Mouse (Mus musculus): Measurements from ENCODE around the gene Armc9.

Armc9 gene

DNA sequence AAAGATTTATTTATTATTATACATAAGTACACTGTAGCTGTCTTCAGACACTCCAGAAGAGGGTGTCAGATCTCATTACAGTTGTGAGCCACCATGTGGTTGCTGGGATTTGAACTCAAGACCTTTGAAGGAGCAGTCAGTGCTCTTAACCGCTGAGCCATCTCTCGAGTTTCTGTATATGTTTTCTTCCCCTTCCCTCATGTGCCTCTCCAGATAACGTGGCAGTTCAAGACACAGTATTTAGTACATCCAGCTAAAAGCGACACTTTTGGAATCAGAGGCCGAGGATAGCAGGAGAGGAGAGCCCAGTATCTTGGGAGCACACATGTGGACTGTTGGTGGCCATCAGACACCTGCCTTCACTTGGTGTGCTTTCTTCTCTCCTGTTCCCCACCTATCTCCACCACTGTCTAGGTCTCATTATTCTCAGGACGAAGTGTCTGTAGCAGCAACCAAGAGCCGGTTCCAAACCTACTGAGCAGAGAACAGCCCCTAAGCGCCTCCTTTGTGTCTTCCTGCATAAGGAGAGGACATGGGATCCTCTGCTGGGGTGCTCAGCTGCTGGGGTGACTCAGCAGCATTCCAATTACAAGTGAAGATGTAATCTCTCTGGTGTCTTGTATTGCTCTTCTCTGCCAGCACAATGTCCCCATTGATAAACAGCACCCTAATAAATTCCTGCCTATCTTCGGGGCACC is 114.1 kb downstream of the Armc9 start:
- DNase-seq (ENCODE audit: extremely low read depth, insufficient read length, low spot score), result no peak

DNA sequence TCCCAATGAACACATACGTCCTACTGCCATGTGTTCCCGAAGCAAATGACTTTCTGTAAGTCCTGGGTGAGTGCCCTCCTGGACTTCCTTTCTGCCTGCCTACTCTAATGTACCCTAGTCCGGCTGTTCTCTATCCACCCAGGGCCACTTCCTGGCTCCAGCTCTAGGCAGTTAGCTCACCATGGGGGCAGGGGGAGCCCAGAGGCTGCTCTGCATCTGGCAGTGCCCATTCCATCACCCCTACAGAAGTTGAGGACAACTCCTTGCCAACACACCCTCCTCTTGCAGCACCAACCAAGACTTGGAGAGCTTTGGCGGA is 114.6 kb downstream of the Armc9 start:
- no peak for DNase-seq (ENCODE audit: extremely low read depth, insufficient read length, low spot score)

- no peak for DNase-seq (ENCODE audit: extremely low read depth, insufficient read length, low spot score)
These were observed 117.1 kb downstream of the Armc9 start for GRCm38 (mm10) chr1:86271707-86272106.

GRCm38 (mm10) chr1:86277055-86277454 is 122.5 kb downstream of the Armc9 start:
- no peak for DNase-seq (ENCODE audit: extremely low read depth, insufficient read length, low spot score)

DNA sequence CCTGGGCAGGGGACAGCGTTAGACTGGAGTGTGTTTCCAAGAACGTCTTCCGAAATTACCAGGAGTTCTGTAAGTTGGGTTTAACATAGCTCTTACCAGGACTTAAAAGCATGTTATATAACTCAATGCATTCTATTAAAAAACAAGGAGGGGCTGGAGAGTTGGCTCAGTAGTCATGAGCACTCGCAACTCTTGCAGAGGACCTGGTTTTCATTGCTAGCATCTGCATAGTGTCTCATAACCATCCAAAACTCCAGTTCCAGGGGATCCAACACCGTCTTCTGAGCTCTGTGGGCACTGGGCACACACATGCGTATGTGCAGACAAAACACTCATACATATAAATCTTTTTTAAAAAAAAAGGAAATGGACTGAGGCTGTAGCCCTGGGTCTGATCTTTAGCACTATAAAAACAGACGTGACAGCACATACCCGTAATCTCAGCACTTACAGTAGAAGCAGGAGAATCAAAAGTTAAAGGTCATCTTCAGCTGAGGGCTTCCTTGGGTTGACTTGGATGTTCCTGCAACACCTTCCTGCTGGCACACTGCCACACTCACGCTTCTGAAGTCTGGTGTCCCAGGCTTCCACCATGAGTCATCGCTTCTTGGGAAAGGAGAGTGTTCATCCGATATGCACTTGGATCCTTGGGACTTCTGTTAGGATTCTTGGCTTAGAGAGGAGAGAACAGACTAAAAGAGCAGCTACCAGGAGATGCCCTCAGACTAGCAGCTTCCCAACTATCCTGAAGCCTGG is 127.4 kb downstream of the Armc9 start:
- no peak for DNase-seq (ENCODE audit: extremely low read depth, insufficient read length, low spot score)

DNA sequence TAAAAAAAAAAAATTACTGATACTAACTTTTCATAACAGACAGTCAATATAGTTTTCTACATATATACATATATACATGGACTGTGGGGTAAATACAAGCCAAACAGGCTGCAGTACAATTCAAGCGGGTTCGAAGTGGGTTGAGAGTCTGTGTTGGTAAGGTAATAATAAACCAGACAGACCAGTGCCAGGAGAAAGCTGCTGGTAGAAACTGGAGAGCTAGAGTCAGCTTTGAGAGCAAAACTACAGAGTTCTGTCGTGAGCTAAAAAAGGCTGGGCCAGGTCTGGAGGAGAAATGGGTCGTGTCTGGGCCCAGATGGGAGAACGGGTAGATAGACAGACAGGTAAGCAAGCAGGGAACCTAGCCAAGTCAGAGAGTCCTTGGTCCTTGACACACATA is 129.5 kb downstream of the Armc9 start:
- no peak for DNase-seq (ENCODE audit: extremely low read depth, insufficient read length, low spot score)

- no peak for DNase-seq (ENCODE audit: extremely low read depth, insufficient read length, low spot score)
These were observed 130.7 kb downstream of the Armc9 start for GRCm38 (mm10) chr1:86285295-86285694.

DNA sequence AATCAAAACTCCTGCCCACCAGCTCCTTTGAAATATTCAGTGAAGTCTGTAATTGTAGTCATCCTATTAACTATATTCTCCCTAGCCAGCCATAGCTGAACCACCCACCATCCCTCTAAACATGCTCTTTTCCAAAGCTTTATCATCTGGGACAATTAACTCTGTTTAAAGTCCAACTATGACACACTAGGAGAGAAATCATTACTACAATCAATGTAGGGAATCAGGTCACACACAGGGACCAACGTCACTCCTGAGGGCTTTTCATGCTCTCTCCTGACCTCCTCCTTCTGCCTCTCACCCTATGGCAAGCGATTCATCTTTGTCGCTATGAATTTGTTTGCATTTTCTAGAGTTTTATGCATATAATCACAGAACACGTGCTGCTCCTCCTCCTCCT is 132.9 kb downstream of the Armc9 start:
- no peak for DNase-seq (ENCODE audit: extremely low read depth, insufficient read length, low spot score)

GRCm38 (mm10) chr1:86290452-86290851 is 135.9 kb downstream of the Armc9 start:
- DNase-seq (ENCODE audit: extremely low read depth, insufficient read length, low spot score), result no peak

DNA sequence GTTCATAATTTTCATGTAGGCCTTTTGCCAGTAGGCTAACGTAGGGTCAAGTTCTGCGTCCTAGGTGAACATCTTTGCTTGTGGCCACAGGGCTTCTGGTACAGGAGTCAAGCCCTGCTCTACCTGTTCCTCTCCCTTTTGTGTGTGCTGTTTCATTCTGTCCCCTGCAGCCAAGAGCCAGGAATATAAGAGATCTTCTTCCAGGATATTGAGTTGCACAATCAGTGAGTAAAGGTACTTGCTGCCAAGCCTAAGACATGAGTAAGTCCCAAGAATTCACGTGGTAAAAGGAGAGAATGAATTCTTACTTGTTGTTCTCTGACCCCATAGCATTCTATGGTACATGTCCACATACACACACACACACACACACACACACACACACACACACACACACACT is 138.5 kb downstream of the Armc9 start:
- DNase-seq (ENCODE audit: extremely low read depth, insufficient read length, low spot score), result peak; percentile 67

- DNase-seq (ENCODE audit: extremely low read depth, insufficient read length, low spot score), result no peak
These were observed 139.3 kb downstream of the Armc9 start for GRCm38 (mm10) chr1:86293868-86294267.

GRCm38 (mm10) chr1:86294472-86294871 is 139.9 kb downstream of the Armc9 start:
- DNase-seq (ENCODE audit: extremely low read depth, insufficient read length, low spot score), result peak; percentile 59

DNA sequence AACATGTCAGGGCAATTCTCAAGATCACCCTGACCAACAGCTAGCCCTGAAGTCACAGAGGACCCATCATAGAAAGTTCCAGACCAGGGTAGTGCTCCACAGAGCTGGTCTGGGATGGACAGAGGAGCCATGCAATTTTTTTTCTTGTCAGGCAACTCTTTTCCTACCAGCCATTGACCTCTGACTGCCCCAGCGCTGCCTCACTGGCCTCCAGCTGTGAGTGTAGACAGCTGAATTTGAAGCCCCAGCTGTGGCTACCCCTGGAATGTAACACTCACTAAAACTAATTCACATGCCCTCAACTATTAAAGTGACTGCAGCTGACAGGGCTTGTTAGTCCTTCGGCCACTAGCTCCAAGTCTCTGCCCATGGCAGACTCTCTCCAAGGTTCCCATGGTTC is 145.5 kb downstream of the Armc9 start:
- DNase-seq (ENCODE audit: extremely low read depth, insufficient read length, low spot score), result no peak

- no peak for DNase-seq (ENCODE audit: extremely low read depth, insufficient read length, low spot score)
These were observed 146.2 kb downstream of the Armc9 start for GRCm38 (mm10) chr1:86300731-86301130.

- peak; percentile 42 for DNase-seq (ENCODE audit: extremely low read depth, insufficient read length, low spot score)
These were observed 146.9 kb downstream of the Armc9 start for GRCm38 (mm10) chr1:86301221-86302091.

GRCm38 (mm10) chr1:86302532-86302931 is 148.0 kb downstream of the Armc9 start, which contains the start of gene B3gnt7:
TSS of gene B3gnt7 (plus strand) at chr1:86302832.
- DNase-seq (ENCODE audit: extremely low read depth, insufficient read length, low spot score), result no peak

DNA sequence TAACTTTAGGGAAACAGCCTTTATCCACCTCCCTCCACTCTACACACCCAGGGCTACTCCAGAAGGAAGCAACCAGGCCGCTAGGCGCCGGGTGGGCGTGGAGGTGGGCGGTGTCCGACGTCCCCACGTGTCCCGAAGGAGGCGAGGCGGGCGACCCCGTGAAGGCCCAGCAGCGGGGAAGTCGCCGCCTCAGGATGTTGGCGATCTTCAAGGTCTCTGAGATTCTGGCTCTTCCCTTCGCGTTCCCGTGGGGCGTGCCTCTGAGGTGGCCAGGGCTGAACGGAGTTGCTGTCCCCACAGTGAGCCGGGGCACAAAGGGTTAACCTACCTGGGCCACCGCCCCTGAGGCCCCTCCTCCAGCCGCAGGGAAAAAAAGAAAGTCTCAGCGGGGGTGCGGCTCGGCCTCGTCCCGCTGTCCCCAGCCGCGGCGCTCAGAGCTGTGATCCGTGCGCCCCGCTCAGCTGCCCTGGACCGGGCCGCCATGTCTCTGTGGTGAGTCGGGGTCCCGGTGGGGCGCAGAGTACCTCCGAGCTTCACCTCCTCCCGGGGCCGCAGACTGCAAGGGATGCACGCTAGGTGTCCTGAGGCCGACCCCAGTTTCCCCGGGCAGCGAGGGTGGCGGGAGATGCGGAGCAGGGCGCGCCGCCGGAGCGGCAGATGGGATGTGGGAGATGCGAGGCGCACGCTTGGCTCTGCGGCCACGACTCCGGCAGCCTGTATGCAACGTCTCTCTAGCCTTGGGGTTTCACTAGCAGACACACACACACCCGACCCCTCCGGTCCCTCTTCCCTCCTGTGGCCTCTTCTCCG is 148.7 kb downstream of the Armc9 start:
- DNase-seq (ENCODE audit: extremely low read depth, insufficient read length, low spot score), result no peak

- no peak for DNase-seq (ENCODE audit: extremely low read depth, insufficient read length, low spot score)
These were observed 149.3 kb downstream of the Armc9 start for GRCm38 (mm10) chr1:86303873-86304250.

DNA sequence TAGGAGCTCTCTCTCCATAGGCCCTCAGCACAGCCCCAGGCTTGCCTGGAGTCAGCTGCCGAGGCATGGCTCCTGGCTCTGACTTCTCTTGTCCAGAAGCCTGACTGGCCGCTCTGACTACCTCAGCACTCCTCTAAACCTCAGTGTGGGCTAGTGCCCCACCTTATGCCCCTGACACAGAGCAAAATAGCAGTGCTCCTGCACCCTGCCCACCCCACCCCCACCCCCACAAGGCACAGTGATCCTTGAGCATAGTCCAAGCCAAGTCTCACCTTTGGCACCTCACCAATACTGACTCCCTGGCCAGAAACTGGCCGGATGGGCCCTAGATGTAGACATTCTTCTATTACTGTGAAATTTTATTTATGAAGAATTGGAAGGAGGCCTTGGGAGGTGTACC is 152.1 kb downstream of the Armc9 start:
- DNase-seq (ENCODE audit: extremely low read depth, insufficient read length, low spot score), result no peak

- no peak for DNase-seq (ENCODE audit: extremely low read depth, insufficient read length, low spot score)
These were observed 152.7 kb downstream of the Armc9 start for GRCm38 (mm10) chr1:86307177-86307762.
